Mouse (Mus musculus) lung, embryonic 16.5 days (tissue): ENCODE data around the gene Wars. TPM values are rescaled to one million over a fixed set of nuclear protein-coding genes. Genes with fewer than 3 reads are reported as not detected.
A peak's percentile ranks its signal among the peaks of the same experiment; 100 is the strongest.

Source experiments
- ATAC-seq: fragments of 200-750 bp; cut with Nextera tagmentation; 2 replicates; pipeline ENCODE4 v1.8.0; 2017; ENCODE audit warnings: low read depth, mild to moderate bottlenecking, moderate library complexity
- H3K27ac ChIP-seq: fragments of 300-500 bp; sonication (generic); 2 replicates; pipeline ENCODE4 v1.5.1; 2014; ENCODE audit warnings: mild to moderate bottlenecking, control low read depth, low read length
- H3K27me3 ChIP-seq: fragments of 300-500 bp; sonication (generic); 2 replicates; pipeline ENCODE4 v1.6.1; 2014; ENCODE audit warnings: low read depth, low read length, mixed read lengths; ENCODE audit not compliant: control insufficient read depth, insufficient read depth
- H3K36me3 ChIP-seq: fragments of 300-500 bp; sonication (generic); 2 replicates; pipeline ENCODE4 v1.6.1; 2014; ENCODE audit warnings: low read length; ENCODE audit not compliant: control insufficient read depth, insufficient read depth
- H3K4me1 ChIP-seq: fragments of 300-500 bp; sonication (generic); replicated peaks from 2 replicates; pipeline ENCODE4 v1.6.1; 2014; ENCODE audit warnings: low read length, mixed read lengths; ENCODE audit not compliant: control insufficient read depth, insufficient read depth
- H3K4me2 ChIP-seq: fragments of 300-500 bp; sonication (generic); 2 replicates; pipeline ENCODE4 v1.6.1; 2014; ENCODE audit warnings: low read depth, low read length, control low read depth
- H3K4me3 ChIP-seq: fragments of 300-500 bp; sonication (generic); 2 replicates; pipeline ENCODE4 v1.5.1; 2014; ENCODE audit warnings: mild to moderate bottlenecking, low read length, control low read depth
- H3K9ac ChIP-seq: fragments of 300-500 bp; sonication (generic); 2 replicates; pipeline ENCODE4 v1.6.1; 2014; ENCODE audit warnings: low read length, control low read depth
- H3K9me3 ChIP-seq: fragments of 300-500 bp; sonication (generic); 2 replicates; pipeline ENCODE4 v1.6.1; 2016; ENCODE audit warnings: low read length; ENCODE audit not compliant: control insufficient read depth
- WGBS: fragments of 180-500 bp; shearing (Covaris S2); extraction: QIAGEN DNeasy Blood & Tissue Kit; methylation state at CpG from one replicate; pipeline ENCODE4 v1.1.7; 2014; 5-methylcytosine and 5-hydroxymethylcytosine counted together
- polyA plus RNA-seq: library from polyadenylated mRNA; unstranded; fragments of >200 nt; fragmentation: Nextera tagmentation; extraction: Ambion mirVana; gene quantifications from 2 replicates; pipeline ENCODE4 v1.2.1, GENCODE M21; 2015

The Wars gene
- polyA plus RNA-seq: 77.0 and 77.8 TPM in 2 replicates

DNA sequence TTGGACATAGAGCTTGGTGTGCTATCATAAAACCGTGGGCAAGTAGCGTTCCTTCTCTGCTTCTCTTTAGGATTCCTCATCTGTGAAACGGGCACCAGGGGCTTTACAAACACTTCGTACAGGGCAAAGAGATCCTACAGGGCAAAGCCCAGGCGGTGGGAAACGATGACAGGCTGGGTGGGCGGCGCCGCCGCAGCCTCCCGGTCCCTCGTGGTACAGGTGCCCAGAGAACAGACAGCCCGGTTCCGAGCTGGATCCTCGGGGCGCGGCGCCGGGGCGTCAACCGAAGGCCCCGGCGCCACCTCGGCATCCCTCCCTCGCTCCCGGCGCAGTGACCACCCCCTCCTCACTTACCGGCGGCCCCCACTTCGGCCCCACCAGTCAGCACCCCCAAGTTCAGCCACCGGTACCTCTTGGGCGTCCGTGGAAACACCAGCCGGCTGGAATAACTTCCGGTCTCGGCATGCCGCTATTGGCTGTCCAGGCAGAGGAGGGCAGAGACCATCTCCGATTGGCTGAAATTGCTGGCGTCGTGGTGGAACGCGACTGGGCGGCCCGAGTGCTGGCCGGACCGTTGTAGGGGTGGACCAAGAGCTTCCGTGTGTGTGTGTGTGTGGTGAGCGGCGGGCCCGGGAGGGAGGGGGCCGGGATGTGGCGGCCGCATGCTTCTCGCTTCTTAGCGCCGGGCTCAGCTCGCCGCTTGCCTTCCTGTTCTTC, at the start of gene Wars:
TSS of gene Wars (minus strand) at position 460 of the 717 bp plus-strand sequence.
- Histone ChIP-seq H3K9ac (peak within 1 kb of the TSS; percentile 84), H3K9me3 (no peaks in the 10 kb centered on the region), H3K36me3 (no peaks in the 10 kb centered on the region; the same call in 1 of the 2 replicates), H3K27me3 (no peaks in the 10 kb centered on the region), H3K27ac (0 out of 2 replicates have a peak within 1 kb of the TSS, but pooled peaks have one; percentile 8), H3K4me3 (peak within 1 kb of the TSS; percentile 64), H3K4me1 (peaks cover 16% of the 10 kb centered on the region), H3K4me2 (peak within 1 kb of the TSS; percentile 95)
- under 1% methylated on average over 56 of the region's 58 CpGs for WGBS
- ATAC-seq: peak; percentile 100

DNA sequence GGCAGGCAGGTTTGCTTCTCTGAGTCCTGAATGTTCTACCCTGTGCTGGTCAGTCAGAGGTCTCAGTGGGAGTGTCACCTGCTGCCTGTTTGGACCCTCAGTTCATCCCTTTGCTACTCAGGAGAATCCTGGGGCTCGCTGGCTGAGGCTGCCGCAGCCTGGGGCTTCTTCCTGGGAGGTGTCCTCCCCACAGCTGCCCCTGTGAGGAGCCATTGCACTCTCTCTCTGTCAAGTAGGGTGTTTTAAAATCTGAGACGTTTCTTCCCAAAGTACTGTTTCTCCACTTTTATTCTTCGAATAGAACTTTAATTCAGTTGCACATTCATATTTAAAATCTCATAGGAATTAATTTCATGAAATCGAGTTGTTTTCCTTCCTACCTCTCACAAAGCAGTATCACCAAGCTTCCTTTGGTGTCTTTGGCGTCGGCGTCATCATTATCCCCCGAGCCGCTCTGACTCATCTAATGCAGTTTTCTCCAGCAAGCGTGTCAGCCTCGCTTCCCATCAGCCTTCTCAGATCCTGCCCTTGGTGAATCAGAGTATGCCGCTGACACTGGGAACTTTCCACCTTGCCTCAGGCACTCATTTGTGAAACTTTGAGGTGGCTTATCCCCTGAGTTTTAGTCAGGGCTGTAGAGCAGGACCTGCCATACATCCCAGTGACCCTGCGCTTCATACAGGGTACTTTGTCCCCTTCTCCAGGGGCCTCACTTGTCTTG, 48.4 kb upstream of the Wars start:
- no peaks in the 10 kb centered on the region for H3K4me1 ChIP-seq
- no peaks in the 10 kb centered on the region for H3K9me3 ChIP-seq
- no peak overlapping the region for H3K27ac ChIP-seq
- no peak overlapping the region for H3K4me2 ChIP-seq
- H3K36me3 ChIP-seq: no peaks in the 10 kb centered on the region
- 81% methylated on average over 14 of the region's 14 CpGs for WGBS
- H3K9ac ChIP-seq: no peak overlapping the region
- no peak for ATAC-seq
- no peak overlapping the region for H3K4me3 ChIP-seq
- no peaks in the 10 kb centered on the region for H3K27me3 ChIP-seq

DNA sequence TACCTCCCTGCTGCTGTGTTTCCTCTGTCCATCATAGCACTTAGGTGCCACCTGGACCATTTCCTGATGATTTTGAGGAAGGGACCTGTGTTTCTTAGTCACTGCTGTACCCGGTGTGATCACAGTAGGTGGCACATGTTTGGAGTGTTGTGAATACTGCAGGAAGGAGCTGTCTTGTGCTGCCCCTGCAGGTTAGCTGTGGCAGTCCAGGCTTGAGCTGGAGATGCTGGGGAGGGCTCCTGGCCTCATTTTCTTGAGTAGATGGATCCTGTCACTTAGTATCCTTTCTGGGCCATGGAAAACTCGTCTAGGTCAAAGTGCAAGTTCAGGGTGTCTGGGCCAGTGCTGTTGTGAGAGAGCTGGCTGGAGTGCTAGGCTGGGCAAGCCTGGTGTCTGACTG, 47.3 kb upstream of the Wars start:
- Histone ChIP-seq H3K9me3 (no peaks in the 10 kb centered on the region), H3K4me3 (no peak overlapping the region), H3K4me2 (no peak overlapping the region), H3K27me3 (no peaks in the 10 kb centered on the region), H3K27ac (no peak overlapping the region), H3K9ac (no peak overlapping the region), H3K36me3 (no peaks in the 10 kb centered on the region), H3K4me1 (no peaks in the 10 kb centered on the region)
- no peak for ATAC-seq
- WGBS: 52% methylated on average over 2 of the region's 2 CpGs

DNA sequence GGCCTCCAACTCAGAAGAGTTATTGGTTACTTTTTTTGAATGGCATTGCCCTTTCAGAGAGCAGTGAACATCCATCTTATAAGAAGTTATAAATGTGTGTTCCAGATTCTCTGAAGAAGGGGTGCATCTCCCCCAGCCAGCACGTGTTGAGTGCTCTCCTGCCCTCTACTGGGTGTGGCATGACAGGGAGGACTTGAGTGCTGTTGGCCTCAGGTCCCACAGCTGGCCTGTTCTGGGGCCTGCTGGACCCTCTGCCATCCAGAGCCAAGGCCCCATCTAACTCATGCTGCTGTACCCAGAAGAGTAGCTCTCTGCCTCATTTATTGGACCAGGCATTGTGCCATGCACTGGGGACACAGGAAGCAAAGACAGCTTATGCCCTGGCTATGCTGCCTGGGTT, 46.3 kb upstream of the Wars start:
- no peaks in the 10 kb centered on the region for H3K36me3 ChIP-seq
- H3K4me3 ChIP-seq: no peak overlapping the region
- ATAC-seq: no peak
- no peak overlapping the region for H3K9ac ChIP-seq
- H3K4me2 ChIP-seq: no peak overlapping the region
- H3K4me1 ChIP-seq: no peaks in the 10 kb centered on the region
- H3K27me3 ChIP-seq: no peaks in the 10 kb centered on the region
- H3K9me3 ChIP-seq: no peaks in the 10 kb centered on the region
- WGBS: 42% methylated on average over 1 of the region's 1 CpGs
- no peak overlapping the region for H3K27ac ChIP-seq

DNA sequence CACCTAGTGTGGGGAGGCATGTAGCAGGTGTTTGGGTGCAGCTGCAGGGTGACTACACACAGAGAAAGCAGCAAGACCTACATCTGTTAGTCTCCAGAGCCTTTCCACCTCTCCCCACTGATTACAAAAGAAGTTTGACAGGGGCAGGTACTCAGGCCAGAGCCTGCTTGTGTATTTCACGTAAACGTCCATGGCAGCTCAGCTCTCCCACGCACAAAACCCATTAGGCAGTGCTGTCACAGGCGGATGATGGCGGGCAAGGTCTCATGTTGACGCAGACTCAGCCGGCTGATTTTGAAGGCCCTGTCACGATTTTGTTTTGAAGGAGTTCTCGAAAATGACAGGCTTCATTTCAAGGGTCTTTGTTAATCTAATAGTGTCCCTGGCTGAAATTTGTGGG, 45.3 kb upstream of the Wars start:
- Histone ChIP-seq H3K4me1 (no peaks in the 10 kb centered on the region), H3K27ac (no peak overlapping the region), H3K9ac (no peak overlapping the region), H3K9me3 (no peaks in the 10 kb centered on the region), H3K4me2 (no peak overlapping the region), H3K36me3 (no peaks in the 10 kb centered on the region), H3K4me3 (no peak overlapping the region), H3K27me3 (no peaks in the 10 kb centered on the region)
- 68% methylated on average over 9 of the region's 9 CpGs for WGBS
- ATAC-seq: no peak

DNA sequence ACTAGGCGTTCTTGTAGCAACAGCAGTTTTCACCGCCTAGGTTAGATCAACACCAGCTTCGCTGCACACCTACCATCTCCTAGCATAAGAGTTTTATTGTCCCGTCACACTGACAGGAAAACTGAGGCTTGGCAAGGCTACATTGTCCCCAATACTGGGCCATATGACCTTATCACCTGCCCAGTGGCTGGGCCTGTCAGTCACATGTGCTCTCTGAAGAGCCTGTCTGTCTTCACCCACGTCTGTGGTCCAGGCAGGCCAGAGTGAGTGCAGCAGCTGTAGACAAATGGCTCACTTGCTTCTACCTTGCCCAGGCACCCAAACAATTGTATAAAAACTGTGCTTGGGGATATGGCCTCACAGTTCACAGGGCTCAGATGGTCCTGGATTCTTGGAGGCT, 44.9 kb upstream of the Wars start:
- Histone ChIP-seq H3K4me2 (no peak overlapping the region), H3K4me1 (no peaks in the 10 kb centered on the region), H3K9me3 (no peaks in the 10 kb centered on the region), H3K27ac (no peak overlapping the region), H3K27me3 (no peaks in the 10 kb centered on the region), H3K4me3 (no peak overlapping the region), H3K36me3 (no peaks in the 10 kb centered on the region), H3K9ac (no peak overlapping the region)
- ATAC-seq: no peak
- WGBS: 81% methylated on average over 5 of the region's 5 CpGs

DNA sequence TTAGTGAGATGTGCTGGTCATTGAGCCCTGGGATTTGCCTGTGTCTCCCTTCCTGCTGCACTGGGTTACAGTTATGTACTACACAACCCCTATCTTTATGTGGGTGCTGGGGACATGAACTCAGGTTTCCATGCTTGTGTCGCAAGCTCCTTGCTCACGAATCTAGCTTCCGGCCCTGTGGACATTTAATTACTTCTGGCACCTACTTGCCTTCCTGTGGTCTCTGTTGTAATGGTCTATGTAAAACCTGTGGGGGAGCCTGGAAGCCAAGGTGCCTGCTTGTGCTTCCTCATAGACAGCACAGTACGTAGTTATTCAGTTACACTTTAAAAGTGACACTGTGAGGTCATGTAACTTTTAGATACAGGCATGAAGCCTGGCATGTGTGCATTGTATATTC, 43.5 kb upstream of the Wars start:
- Histone ChIP-seq H3K9me3 (no peaks in the 10 kb centered on the region), H3K4me1 (no peaks in the 10 kb centered on the region), H3K4me2 (no peak overlapping the region), H3K27ac (no peak overlapping the region), H3K4me3 (no peak overlapping the region), H3K36me3 (no peaks in the 10 kb centered on the region), H3K27me3 (no peaks in the 10 kb centered on the region), H3K9ac (no peak overlapping the region)
- WGBS: 74% methylated on average over 4 of the region's 4 CpGs
- no peak for ATAC-seq

DNA sequence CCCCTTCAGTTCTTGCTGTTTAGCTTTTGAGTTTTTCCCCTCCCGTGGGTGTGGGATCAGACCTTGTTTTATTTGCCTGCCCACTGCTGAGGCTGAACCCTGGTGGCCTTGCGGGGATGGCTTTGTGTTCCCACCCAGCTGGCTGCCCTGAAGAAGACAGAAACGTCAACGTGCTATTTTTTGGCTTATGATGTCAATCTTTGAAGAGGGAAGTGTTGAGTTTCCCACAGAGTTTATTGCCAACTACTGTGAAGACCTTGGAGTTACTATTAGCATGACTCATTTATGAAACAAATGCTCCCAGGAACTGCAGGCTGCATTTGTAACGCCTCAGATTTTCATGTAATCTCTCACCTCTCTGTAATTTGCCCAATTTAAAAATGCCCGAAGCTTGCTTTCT, 42.9 kb upstream of the Wars start:
- Histone ChIP-seq H3K9ac (no peak overlapping the region), H3K9me3 (no peaks in the 10 kb centered on the region), H3K36me3 (no peaks in the 10 kb centered on the region), H3K4me2 (no peak overlapping the region), H3K4me3 (no peak overlapping the region), H3K4me1 (no peaks in the 10 kb centered on the region), H3K27me3 (no peaks in the 10 kb centered on the region), H3K27ac (no peak overlapping the region)
- no peak for ATAC-seq
- WGBS: 51% methylated on average over 6 of the region's 6 CpGs

DNA sequence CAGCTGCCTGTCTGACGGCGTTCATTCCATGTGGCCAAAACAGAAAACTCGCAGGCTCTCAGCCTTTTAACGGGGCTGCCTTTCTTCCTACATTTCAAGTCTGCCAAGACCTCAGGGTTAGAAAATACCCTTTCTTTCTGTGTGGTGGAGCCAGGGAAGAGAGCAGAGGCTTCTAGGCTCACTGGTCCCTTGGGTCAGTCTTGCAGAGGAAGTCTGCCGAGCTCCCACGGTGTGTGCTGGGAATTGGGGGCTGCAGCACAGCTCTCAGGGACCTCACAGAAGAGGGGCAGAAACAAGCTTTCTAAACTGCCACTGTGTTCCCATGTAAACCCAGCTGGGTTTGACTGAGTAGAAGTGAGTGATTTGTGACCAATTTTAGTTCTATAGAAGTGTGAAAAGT, 40.3 kb upstream of the Wars start:
- Histone ChIP-seq H3K9ac (no peak overlapping the region), H3K4me3 (no peak overlapping the region), H3K4me1 (no peaks in the 10 kb centered on the region), H3K36me3 (no peaks in the 10 kb centered on the region), H3K9me3 (no peaks in the 10 kb centered on the region), H3K27ac (peak overlapping the region; percentile 0; the same call in 1 of the 2 replicates), H3K27me3 (no peaks in the 10 kb centered on the region), H3K4me2 (no peak overlapping the region)
- WGBS: 69% methylated on average over 6 of the region's 6 CpGs
- ATAC-seq: no peak
